Mouse (Mus musculus) ES-E14 (cell line): ENCODE results near the gene Chrna9.

Experiments used
- CHD2 ChIP-seq: IDR thresholded peaks from 2 replicates; pipeline ENCODE4 v1.6.1; 2014; ENCODE audit warnings: mild to moderate bottlenecking, low read depth, low read length, inconsistent platforms
- ZC3H11A ChIP-seq: IDR thresholded peaks from 2 replicates; pipeline ENCODE4 v1.6.1; 2012; ENCODE audit warnings: low read depth, mild to moderate bottlenecking, inconsistent platforms, low read length, borderline replicate concordance

DNA sequence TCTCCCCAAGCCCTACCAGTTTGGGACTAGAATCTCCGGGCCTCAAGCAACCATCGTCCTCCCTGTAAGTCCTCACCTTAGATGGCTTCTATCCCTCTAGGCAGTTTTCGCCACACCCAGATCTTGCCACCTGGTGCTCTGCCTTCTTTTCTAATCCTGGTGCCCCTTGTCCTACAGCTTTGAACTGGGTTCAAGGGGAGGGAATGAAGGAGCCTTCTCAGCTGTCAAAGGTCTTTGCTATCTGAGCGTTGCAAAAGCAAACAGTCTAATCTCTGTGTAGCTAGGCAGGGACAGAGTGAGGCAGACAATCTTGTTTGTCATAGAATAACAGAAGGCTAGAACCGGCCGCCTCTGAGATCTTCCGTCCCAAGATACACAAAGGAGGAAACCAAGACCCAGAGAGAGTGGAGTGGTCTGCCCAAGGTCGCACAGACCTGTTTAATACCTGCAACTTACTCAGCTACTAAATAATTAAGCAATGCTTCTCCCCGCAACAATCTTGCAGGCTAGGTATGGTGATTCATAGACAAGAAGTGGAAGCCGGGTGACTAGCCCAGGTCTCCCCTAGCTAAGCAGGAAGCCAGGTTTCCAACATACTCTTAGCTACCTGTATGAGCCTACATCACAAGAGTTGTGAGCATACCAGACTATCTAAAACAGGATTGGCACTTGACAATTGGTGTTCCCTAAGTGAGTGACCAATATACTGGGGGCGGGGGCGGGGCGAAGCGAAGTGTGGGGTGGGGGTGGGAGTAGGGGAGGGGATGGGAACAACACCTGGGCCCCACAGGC is 69.6 kb downstream of the Chrna9 start, which contains the start of gene 9130230L23Rik:
- no peak for TF ChIP-seq CHD2
- TF ChIP-seq ZC3H11A: no peak
